Mouse (Mus musculus) right cerebral cortex, adult 2 months (tissue): ENCODE data around the gene Gm6020.
A peak's percentile ranks its signal among the peaks of the same experiment; 100 is the strongest.
"Not testable (repeated sequence)": the region's sequence is repeated elsewhere in the genome, so short reads cannot be mapped to it uniquely, and the experiment has no call there.

Experiments used
- DNase-seq, 2 experiments: peaks; one replicate each; pipeline ENCODE4 v3.0.0; 2021 to 2022; ENCODE audit warnings: low spot score in 2 of 2

The Gm6020 gene

GRCm38 (mm10) chr19:61183590-61183989 lies at the start of gene Gm6020:
Gene Gm6020 (plus strand): TSS chr19:61183890.
- DNase-seq, result not testable (repeated sequence)

GRCm38 (mm10) chr19:61138655-61139054 lies 45.0 kb upstream of the Gm6020 start:
- DNase-seq, result no peak

GRCm38 (mm10) chr19:61140342-61141206 lies 43.1 kb upstream of the Gm6020 start, which contains the start of gene Zfp950:
Gene Zfp950 (minus strand): TSS chr19:61140840.
- peak; percentile 89 to 90 for DNase-seq

DNA sequence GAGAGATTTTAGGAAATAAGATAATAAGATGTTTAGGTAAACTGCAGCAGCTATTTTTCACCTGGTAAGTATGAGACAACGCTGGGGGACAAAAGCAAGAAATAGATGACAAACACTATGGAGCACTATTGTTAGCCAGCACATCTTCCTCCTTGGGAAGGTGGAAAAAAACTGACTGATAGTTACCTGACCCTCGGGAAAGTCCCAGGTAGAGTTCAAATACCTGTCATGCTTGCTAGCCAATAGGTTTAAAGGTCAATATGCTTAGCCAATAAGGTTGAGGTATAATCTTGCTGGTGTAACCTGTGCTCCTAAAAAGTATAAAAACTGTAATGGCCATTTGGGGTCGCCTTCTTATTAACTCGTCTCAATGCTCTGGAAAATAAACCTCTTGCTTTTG lies 42.4 kb upstream of the Gm6020 start:
- DNase-seq, result no peak

- DNase-seq, result no peak
Observed at GRCm38 (mm10) chr19:61151372-61151700, 32.4 kb upstream of the Gm6020 start.

DNA sequence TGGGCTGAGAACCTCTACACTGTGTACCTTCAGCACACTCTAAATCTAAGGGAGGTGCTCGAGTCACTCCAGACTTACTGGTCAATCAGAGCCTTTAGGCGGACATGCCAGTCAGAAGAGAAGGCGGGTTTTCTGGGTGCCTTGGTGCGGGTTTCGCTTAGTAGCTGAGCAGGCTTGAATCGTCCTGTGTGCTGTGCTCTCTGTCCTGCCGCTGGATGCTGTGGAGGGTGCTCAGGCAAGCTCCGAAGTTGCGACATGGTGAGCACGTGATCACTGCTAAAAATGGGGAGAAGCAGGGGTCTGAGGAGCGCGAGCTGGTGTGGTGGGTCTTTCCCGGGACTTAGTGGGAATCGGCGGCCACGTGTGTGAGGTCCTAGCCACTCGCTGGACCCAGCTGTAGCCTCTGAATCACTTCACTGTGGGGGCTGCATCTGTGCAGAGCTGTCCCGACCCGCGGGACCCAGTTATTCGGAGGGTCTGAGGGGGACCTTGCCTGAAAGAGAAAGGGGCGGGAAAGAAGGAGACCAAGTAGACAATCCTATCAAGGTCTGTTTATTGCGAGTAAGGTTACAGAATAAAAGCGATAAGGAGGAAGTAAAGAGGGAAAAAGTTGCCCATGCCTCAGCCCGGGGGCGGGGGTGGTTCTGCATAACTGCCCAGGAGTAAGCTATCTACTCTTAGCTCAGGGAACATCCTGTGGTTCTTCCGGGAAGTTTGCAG lies 31.8 kb upstream of the Gm6020 start:
- DNase-seq, result no peak

GRCm38 (mm10) chr19:61175756-61176324 lies 7.8 kb upstream of the Gm6020 start, which contains the start of gene Gm7102:
Gene Gm7102 (minus strand): TSS chr19:61176309.
- no peak for DNase-seq

DNA sequence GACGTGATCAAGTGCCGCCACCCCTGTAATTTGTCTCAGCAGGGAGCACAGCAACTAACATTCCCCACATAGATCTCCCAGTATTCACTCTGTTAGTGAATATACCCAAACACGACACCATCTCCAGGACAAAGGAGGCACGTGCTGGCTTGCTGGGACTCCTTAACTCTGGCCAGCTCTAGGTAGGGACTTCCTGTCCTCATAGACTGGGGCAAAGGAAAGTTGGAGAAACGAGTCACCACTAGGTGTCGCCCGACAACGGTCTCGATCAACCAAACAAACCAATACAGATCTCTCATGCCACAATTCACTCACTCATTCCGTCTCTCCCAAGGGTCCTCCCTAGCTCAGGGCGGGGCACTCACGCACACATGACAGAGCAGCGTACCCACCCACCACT lies 15.6 kb downstream of the Gm6020 start:
- peak; percentile 88 to 95 for DNase-seq

DNA sequence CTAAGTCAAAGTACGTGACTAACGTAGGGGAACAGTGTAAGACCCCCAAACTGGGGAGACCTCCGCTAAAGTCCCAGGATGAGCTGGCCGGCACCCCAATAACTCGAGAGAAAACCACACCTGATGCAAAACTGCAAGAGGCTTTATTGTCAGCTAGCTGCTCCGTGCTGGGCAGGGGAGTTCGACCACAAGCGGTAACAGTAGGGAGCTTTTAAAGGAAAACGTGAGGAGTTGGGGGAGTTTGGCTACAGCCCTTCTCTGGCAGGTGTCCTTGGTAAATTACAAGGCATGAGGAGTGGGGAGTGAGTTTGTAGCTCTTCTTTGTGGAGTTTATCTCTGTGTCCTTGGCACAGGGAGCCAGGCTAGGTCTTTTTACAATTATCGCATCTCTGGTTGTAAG lies 16.1 kb downstream of the Gm6020 start:
- DNase-seq, result peak; percentile 7 to 36

DNA sequence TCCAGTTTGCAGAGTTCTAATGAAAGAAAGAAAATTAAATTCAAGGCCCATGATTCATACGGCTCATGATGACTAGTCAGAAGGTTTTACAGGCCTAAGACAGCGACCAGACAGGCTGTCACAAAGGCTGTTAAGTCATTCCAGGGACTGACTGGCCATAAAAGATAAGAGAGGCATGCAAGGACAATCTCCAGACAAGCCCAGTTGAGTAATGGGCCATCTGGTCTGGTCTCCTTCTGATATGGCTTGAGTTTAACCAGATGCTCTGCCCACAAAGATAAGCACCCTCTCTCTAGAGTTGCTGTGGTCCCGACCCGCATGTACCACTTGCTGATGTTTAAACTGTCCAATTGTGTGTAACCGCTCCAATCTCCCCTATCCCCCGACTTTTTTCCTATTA lies 23.8 kb downstream of the Gm6020 start:
- DNase-seq, result not testable (repeated sequence)

GRCm38 (mm10) chr19:61223706-61224328 lies 40.1 kb downstream of the Gm6020 start:
- no peak for DNase-seq

DNA sequence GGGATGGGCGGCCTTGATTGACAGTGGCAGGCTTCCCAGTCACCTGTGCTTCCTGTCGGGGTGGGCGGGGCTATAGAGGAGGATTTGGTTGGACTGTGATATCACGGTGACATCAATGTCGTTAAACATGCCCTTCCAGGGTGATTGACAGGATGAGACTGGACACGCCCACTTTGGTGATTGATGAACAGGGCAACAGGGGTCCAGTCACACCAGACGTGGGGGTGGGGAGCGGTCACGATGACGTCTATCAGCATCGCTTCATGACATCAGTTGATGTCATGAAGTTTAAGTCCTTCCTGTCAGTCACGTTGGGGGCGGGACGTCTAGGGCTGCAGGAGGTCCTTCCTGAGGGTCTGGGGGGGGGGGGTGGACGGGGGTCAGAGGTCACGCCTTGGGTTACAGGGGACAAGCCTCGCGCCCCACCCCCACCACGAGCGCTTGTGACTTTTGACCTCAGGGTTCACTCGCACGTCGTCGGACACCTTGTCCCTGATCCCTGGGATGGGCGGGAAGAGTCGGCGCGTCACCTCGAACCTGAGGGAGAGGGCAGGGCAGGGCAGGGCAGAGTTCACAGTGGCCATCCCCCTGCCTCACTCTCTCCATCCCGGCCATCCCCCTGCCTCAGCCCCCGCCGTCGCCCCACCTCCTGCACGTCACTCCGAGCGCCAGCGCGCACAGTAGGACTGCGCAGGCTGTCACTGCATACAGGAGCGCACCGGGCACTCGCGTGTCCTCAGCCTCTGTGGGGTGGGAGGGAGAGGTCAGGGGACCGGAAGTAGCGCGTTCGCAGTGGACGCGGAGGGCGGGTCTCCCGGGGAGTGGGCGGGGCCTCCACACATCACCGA lies 41.2 kb downstream of the Gm6020 start:
- DNase-seq, result peak in 1 of 2 experiments; percentile 5

GRCm38 (mm10) chr19:61225526-61226400 lies 42.1 kb downstream of the Gm6020 start:
- peak; percentile 88 to 91 for DNase-seq

GRCm38 (mm10) chr19:61226401-61226927 lies 42.8 kb downstream of the Gm6020 start:
- DNase-seq, result peak; percentile 74 to 75

DNA sequence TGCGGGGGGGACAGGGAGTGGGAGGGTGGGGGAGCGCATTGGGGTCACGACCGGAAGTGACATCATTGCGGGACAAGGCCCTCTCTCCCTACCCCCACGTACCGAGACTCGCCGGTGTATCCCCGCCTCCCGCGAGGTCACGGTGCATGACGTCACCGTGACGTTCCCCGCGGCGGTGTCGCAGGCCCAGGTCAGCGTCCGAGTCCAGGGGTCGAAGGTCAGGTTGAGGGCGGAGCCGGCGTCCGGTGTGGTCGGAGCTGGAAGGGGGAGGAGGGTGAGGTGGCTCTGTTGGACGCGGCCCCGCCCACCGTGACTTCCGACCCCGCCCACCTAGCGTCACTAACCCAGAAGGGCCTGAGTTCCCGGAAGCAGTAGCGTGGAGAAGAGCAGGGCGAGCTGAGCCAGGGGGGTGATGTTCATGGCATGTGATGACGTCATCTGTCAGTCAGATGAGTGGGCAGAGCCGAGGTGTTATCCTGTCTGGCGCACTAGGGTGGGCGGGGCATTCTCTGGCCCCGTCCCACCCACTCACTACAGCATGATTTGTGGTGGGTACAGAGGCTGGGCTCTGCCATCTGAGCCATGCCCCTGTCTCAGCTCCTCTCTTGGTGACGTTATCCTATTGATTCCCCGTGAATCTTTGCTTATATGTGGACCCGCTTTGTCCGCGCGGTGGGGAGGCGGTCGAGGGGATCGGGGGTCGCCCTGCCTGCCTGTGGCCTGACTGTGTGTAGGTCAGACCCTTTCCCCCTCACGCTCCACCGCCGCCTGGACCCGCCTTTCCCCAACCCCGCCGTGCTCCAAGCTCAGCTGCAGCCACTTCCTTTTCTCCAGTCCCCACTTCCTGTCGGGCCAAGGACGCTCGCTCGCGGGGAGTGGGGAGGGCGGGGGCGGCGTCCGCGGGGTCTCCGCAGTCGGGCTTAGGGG lies 43.5 kb downstream of the Gm6020 start:
- peak; percentile 84 to 88 for DNase-seq

DNA sequence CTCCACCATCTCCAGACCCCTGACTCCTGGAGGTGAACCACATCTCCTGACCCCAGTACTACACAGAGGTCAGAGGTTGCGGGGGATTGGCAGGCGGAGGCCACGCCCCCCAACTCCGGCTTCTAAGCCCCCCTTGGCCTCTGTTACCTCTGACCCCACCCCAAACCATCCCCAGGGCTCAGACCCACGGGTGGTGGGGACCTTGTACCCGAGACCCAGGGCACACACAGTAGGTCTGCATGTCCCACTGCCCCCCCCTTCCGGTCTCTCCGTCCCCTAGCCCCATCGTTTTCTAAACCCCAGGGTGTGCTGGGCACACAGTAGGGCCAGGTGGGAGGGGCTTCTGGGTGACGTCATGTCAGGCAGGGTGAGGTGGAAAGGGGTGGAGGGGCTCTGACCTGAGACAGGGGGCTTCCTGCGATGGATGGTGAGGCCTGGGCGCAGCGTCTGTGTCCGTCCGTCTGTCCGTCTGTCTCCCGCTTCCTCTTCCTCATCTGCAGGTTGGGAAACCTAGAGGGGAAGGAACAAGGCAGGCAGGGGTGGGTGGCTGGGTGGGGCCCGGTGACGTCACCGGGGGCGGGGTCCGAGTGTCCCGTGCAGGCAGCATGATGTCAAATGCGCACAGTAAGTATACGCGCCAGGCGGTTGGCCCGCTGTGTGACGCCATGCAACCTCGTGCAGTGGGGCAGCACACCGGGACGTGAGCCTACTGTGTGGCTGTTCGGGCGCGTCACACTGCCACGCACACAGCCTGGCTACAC lies 44.4 kb downstream of the Gm6020 start, which contains the start of gene Csf2ra:
Csf2ra (minus strand) TSS at position 489 of the 761 bp plus-strand sequence.
- peak in 1 of 2 experiments; percentile 8 for DNase-seq
